Mouse (Mus musculus): ENCODE data around the gene Igfbpl1. TPM values are rescaled to one million over a fixed set of nuclear protein-coding genes. Genes with fewer than 3 reads are reported as not detected.
A peak's percentile ranks its signal among the peaks of the same experiment; 100 is the strongest.

Gene Igfbpl1
- polyA plus RNA-seq, 1 experiment from 2014 or later: 202 TPM

GRCm38 (mm10) chr4:45824761-45825556 lies 1.8 kb downstream of the Igfbpl1 start:
- no peak for ATAC-seq
- no peaks in the 10 kb centered on the region for H3K9me3 ChIP-seq (replicated peaks; ENCODE audit: control insufficient read depth, low read length)
- H3K27me3 ChIP-seq (replicated peaks; ENCODE audit: control insufficient read depth, insufficient read depth, low read length): 0 out of 2 replicates have a peak, but pooled peaks cover 3% of the 10 kb centered on the region
- peak; percentile 57 for DNase-seq (ENCODE audit: low spot score)
- H3K4me3 ChIP-seq (ENCODE audit: low read depth, low read length): peak overlapping the region; percentile 78
- H3K9ac ChIP-seq (ENCODE audit: low read length): peak overlapping the region; percentile 97
- H3K27ac ChIP-seq (ENCODE audit: low read depth, low read length): peak overlapping the region; percentile 100
- peak overlapping the region; percentile 71 for H3K4me2 ChIP-seq (ENCODE audit: low read length)
- peaks cover 13% of the 10 kb centered on the region for H3K36me3 ChIP-seq (ENCODE audit: control insufficient read depth, insufficient read depth, low read length)
- 21% methylated on average over 14 of the region's 14 CpGs for WGBS
- H3K4me1 ChIP-seq (ENCODE audit: control insufficient read depth, insufficient read depth, low read length): peaks cover 34% of the 10 kb centered on the region

- Histone ChIP-seq H3K27me3 (replicated peaks; ENCODE audit: control insufficient read depth, insufficient read depth, low read length) (0 out of 2 replicates have a peak, but pooled peaks cover 3% of the 10 kb centered on the region), H3K9ac (ENCODE audit: low read length) (peak overlapping the region; percentile 97), H3K4me3 (ENCODE audit: low read depth, low read length) (peak overlapping the region; percentile 78), H3K36me3 (ENCODE audit: control insufficient read depth, insufficient read depth, low read length) (peaks cover 13% of the 10 kb centered on the region), H3K4me2 (ENCODE audit: low read length) (peak overlapping the region; percentile 71), H3K9me3 (replicated peaks; ENCODE audit: control insufficient read depth, low read length) (no peaks in the 10 kb centered on the region), H3K27ac (ENCODE audit: low read depth, low read length) (peak overlapping the region; percentile 100), H3K4me1 (ENCODE audit: control insufficient read depth, insufficient read depth, low read length) (peaks cover 40% of the 10 kb centered on the region)
- WGBS: 2% methylated on average over 10 of the region's 10 CpGs
- ATAC-seq (peak; percentile 69), DNase-seq (ENCODE audit: low spot score) (peak; percentile 95)
Observed at GRCm38 (mm10) chr4:45824049-45824760, 2.5 kb downstream of the Igfbpl1 start.

GRCm38 (mm10) chr4:45822781-45823575 lies 3.7 kb downstream of the Igfbpl1 start:
- Histone ChIP-seq H3K9me3 (replicated peaks; ENCODE audit: control insufficient read depth, low read length) (no peaks in the 10 kb centered on the region), H3K27ac (ENCODE audit: low read depth, low read length) (peak overlapping the region; percentile 100), H3K36me3 (ENCODE audit: control insufficient read depth, insufficient read depth, low read length) (peaks cover 16% of the 10 kb centered on the region), H3K4me1 (ENCODE audit: control insufficient read depth, insufficient read depth, low read length) (peaks cover 51% of the 10 kb centered on the region), H3K4me3 (ENCODE audit: low read depth, low read length) (peak overlapping the region; percentile 78), H3K27me3 (replicated peaks; ENCODE audit: control insufficient read depth, insufficient read depth, low read length) (0 out of 2 replicates have a peak, but pooled peaks cover 3% of the 10 kb centered on the region), H3K4me2 (ENCODE audit: low read length) (peak overlapping the region; percentile 71), H3K9ac (ENCODE audit: low read length) (peak overlapping the region; percentile 97)
- DNase-seq (ENCODE audit: low spot score) (peak; percentile 95), ATAC-seq (peak; percentile 35)
- WGBS: 2% methylated on average over 11 of the region's 11 CpGs

- 60% methylated on average over 3 of the region's 3 CpGs for WGBS
Observed at GRCm38 (mm10) chr4:45821995-45822394, 4.7 kb downstream of the Igfbpl1 start.

DNA sequence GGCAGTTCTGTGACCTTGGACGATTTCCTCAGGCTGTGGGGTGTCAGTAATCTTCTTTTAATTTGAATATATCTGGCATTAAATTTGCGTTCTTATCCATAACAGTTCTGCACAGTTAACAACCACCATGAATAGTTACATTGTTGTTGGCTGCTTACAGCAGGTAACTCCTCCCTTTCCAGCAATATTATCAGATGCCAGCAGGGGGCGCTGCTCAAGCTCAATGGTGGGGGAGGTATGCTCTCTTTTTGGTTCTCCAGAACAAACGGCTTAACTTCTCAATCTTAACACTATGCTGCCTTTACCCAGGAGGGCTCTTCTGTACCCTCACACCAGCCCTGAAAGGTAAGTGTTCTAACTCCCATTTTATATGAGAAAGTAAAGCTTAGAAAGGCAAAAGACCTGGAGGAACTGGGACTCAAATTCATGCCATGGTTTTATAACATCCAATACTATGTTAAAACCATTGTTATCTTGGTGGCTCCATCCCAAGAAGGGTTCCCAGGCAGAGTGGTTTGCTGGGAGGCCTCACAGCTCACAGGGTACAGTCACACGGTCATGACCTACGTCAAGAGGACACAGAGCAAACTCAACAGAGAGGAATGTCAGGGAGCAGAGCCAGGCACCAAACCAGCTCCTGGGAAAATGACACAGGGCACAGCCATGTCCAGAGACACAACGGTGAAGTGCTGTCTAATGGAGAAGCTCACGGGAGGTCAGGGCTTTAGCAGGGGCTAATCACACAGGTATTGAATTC lies 6.5 kb downstream of the Igfbpl1 start:
- WGBS: 31% methylated on average over 8 of the region's 8 CpGs
- Histone ChIP-seq H3K4me1 (ENCODE audit: control insufficient read depth, insufficient read depth, low read length) (peaks cover 65% of the 10 kb centered on the region), H3K9me3 (replicated peaks; ENCODE audit: control insufficient read depth, low read length) (no peaks in the 10 kb centered on the region), H3K36me3 (ENCODE audit: control insufficient read depth, insufficient read depth, low read length) (peaks cover 22% of the 10 kb centered on the region), H3K27me3 (replicated peaks; ENCODE audit: control insufficient read depth, insufficient read depth, low read length) (no peaks in the 10 kb centered on the region), H3K4me3 (ENCODE audit: low read depth, low read length) (peak overlapping the region; percentile 13), H3K9ac (ENCODE audit: low read length) (peak overlapping the region; percentile 69), H3K27ac (ENCODE audit: low read depth, low read length) (peak overlapping the region; percentile 99), H3K4me2 (ENCODE audit: low read length) (peak overlapping the region; percentile 48)
- DNase-seq (ENCODE audit: low spot score) (peak; percentile 89), ATAC-seq (no peak)

More at GRCm38 (mm10) chr4:45821995-45822394, 4.7 kb downstream of the Igfbpl1 start:
- H3K9ac ChIP-seq (ENCODE audit: low read length): no peak overlapping the region
- ATAC-seq (no peak), DNase-seq (ENCODE audit: low spot score) (no peak)
- peaks cover 59% of the 10 kb centered on the region for H3K4me1 ChIP-seq (ENCODE audit: control insufficient read depth, insufficient read depth, low read length)
- H3K27me3 ChIP-seq (replicated peaks; ENCODE audit: control insufficient read depth, insufficient read depth, low read length): 0 out of 2 replicates have a peak, but pooled peaks cover 3% of the 10 kb centered on the region
- peaks cover 16% of the 10 kb centered on the region for H3K36me3 ChIP-seq (ENCODE audit: control insufficient read depth, insufficient read depth, low read length)
- H3K9me3 ChIP-seq (replicated peaks; ENCODE audit: control insufficient read depth, low read length): no peaks in the 10 kb centered on the region
- H3K4me3 ChIP-seq (ENCODE audit: low read depth, low read length): no peak overlapping the region
- peak overlapping the region; percentile 100; the same call in 1 of the 2 replicates for H3K27ac ChIP-seq (ENCODE audit: low read depth, low read length)
- no peak overlapping the region; the same call in 1 of the 2 replicates for H3K4me2 ChIP-seq (ENCODE audit: low read length)

GRCm38 (mm10) chr4:45819208-45819931 lies 7.4 kb downstream of the Igfbpl1 start:
- ATAC-seq (peak; percentile 80), DNase-seq (ENCODE audit: low spot score) (peak; percentile 96)
- Histone ChIP-seq H3K4me2 (ENCODE audit: low read length) (peak overlapping the region; percentile 48), H3K9ac (ENCODE audit: low read length) (peak overlapping the region; percentile 69), H3K4me1 (ENCODE audit: control insufficient read depth, insufficient read depth, low read length) (peaks cover 65% of the 10 kb centered on the region), H3K27ac (ENCODE audit: low read depth, low read length) (peak overlapping the region; percentile 99), H3K4me3 (ENCODE audit: low read depth, low read length) (peak overlapping the region; percentile 13), H3K27me3 (replicated peaks; ENCODE audit: control insufficient read depth, insufficient read depth, low read length) (no peaks in the 10 kb centered on the region), H3K9me3 (replicated peaks; ENCODE audit: control insufficient read depth, low read length) (no peaks in the 10 kb centered on the region), H3K36me3 (ENCODE audit: control insufficient read depth, insufficient read depth, low read length) (peaks cover 31% of the 10 kb centered on the region)
- under 1% methylated on average over 17 of the region's 17 CpGs for WGBS

DNA sequence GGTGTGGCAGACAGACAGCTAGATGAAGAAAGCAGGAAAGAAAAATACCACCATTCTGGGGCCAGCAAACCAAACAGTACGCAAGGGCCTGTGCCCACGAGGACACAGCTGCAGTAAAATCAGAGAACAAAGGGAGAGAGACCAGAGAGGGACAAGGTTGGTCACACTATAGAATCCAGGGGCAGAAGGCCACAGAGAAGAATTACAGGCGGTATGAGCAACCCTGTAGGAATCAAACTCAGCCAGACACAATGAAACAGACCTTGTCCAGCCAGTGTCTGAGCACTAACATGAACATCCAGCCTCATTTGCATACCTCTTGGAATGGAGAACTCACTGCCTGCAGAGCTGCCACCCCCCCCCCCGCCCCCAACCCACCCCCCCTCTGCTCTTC lies 7.9 kb downstream of the Igfbpl1 start:
- H3K27me3 ChIP-seq (replicated peaks; ENCODE audit: control insufficient read depth, insufficient read depth, low read length): no peaks in the 10 kb centered on the region
- DNase-seq (ENCODE audit: low spot score): no peak
- H3K4me3 ChIP-seq (ENCODE audit: low read depth, low read length): peak overlapping the region; percentile 17; the same call in 1 of the 2 replicates
- no peak; the same call in 1 of the 2 replicates for ATAC-seq
- H3K27ac ChIP-seq (ENCODE audit: low read depth, low read length): peak overlapping the region; percentile 99
- H3K9ac ChIP-seq (ENCODE audit: low read length): peak overlapping the region; percentile 69
- 5% methylated on average over 3 of the region's 4 CpGs for WGBS
- no peaks in the 10 kb centered on the region for H3K9me3 ChIP-seq (replicated peaks; ENCODE audit: control insufficient read depth, low read length)
- H3K36me3 ChIP-seq (ENCODE audit: control insufficient read depth, insufficient read depth, low read length): peaks cover 36% of the 10 kb centered on the region
- peaks cover 61% of the 10 kb centered on the region for H3K4me1 ChIP-seq (ENCODE audit: control insufficient read depth, insufficient read depth, low read length)
- H3K4me2 ChIP-seq (ENCODE audit: low read length): peak overlapping the region; percentile 48

Measured in forebrain, embryonic 14.5 days (tissue).